Mouse (Mus musculus) cortical plate, adult 2 months (tissue): ENCODE results near the gene Wwc1.

ENCODE experiments used
- CTCF ChIP-seq: fragments of 200-500 bp; IDR thresholded peaks from 2 replicates; pipeline ENCODE4 v1.5.1; 2011; ENCODE audit warnings: mild to moderate bottlenecking, control low read depth, low read length; ENCODE audit not compliant: insufficient read depth; ENCODE audit errors: extremely low read depth
- POLR2A ChIP-seq: fragments of 200-500 bp; IDR thresholded peaks from 2 replicates; pipeline ENCODE4 v1.6.1; 2011; ENCODE audit warnings: mild to moderate bottlenecking, low read length, control low read depth; ENCODE audit not compliant: insufficient read depth; ENCODE audit errors: extremely low read depth

GRCm38 (mm10) chr11:35970806-35971705, 9.3 kb downstream of the Wwc1 start:
- no peak for TF ChIP-seq CTCF
- TF ChIP-seq POLR2A = no peak
